Mouse (Mus musculus): ENCODE data around the gene Slc25a13.

DNA sequence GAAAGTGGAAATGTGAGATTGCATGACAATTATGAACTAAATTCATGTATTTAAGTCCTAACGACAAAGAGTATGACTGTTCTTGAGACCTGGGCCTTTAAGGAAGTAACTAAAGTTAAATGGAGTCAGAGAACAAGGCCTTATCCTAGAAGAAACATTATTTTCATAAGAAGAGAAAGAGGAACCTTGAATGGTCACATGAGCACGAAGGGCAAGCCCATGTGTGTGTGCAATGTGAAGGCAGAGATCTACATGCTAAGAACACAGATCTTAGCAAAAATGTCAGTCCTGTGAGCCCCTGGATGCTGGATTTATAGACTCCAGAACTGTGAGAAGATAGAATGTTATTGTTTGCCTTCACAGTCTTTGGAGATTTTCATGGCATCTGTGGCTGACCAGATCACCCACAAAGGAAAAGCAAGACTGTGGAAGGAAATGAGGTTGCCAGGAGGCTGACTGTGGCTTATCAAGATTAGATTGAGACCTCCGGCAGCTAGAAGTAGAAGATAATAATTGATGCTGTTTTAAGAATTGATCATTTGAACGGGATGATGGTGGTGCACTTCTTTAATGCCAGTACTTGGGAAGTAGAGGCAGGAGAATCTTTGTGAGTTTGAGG is 46.4 kb upstream of the Slc25a13 start:
- TF ChIP-seq CTCF (IDR thresholded peaks at IDR 0.05; ENCODE audit: extremely low read depth, insufficient read depth, low read length) = no peak
- TF ChIP-seq POLR2A (IDR thresholded peaks at IDR 0.05; ENCODE audit: extremely low read depth, insufficient read depth, low read length) = no peak
